Mouse (Mus musculus) lung, postnatal 0 days (tissue): Measurements from ENCODE around the gene Tmed6. TPM values are rescaled to one million over a fixed set of nuclear protein-coding genes. Genes with fewer than 3 reads are reported as not detected.
"Not testable (repeated sequence)": the region's sequence is repeated elsewhere in the genome, so short reads cannot be mapped to it uniquely, and the experiment has no call there.

Experiments
- ATAC-seq: fragments of 200-750 bp; cut with Nextera tagmentation; 2 replicates; pipeline ENCODE4 v1.8.0; 2017; ENCODE audit warnings: moderate library complexity
- DNase-seq: peaks from one replicate; pipeline ENCODE4 v3.0.0-alpha.2; 2016; ENCODE audit warnings: low spot score
- H3K27ac ChIP-seq: fragments of 300-500 bp; sonication (generic); 2 replicates; pipeline ENCODE4 v1.5.1; 2014; ENCODE audit warnings: antibody characterized with exemption, mild to moderate bottlenecking, low read length, mixed read lengths
- H3K27me3 ChIP-seq: fragments of 300-500 bp; sonication (generic); replicated peaks from 2 replicates; pipeline ENCODE4 v1.6.1; 2014; ENCODE audit warnings: low read length, mixed read lengths; ENCODE audit not compliant: insufficient read depth
- H3K36me3 ChIP-seq: fragments of 300-500 bp; sonication (generic); 2 replicates; pipeline ENCODE4 v1.6.1; 2014; ENCODE audit warnings: low read length, mixed read lengths; ENCODE audit not compliant: insufficient read depth
- H3K4me1 ChIP-seq: fragments of 300-500 bp; sonication (generic); 2 replicates; pipeline ENCODE4 v1.6.1; 2014; ENCODE audit warnings: antibody characterized with exemption, low read depth, low read length, mixed read lengths; ENCODE audit not compliant: insufficient read depth
- H3K4me2 ChIP-seq: fragments of 300-500 bp; sonication (generic); replicated peaks from 2 replicates; pipeline ENCODE4 v1.6.1; 2014; ENCODE audit warnings: low read depth, mild to moderate bottlenecking, low read length, moderate library complexity, mixed read lengths
- H3K4me3 ChIP-seq: fragments of 300-500 bp; sonication (generic); 2 replicates; pipeline ENCODE4 v1.5.1; 2014; ENCODE audit warnings: low read depth, low read length
- H3K9ac ChIP-seq: fragments of 300-500 bp; sonication (generic); replicated peaks from 2 replicates; pipeline ENCODE4 v1.6.1; 2014; ENCODE audit warnings: low read depth, mild to moderate bottlenecking
- H3K9me3 ChIP-seq: fragments of 300-500 bp; sonication (generic); 2 replicates; pipeline ENCODE4 v1.6.1; 2016; ENCODE audit warnings: low read length, mixed read lengths
- CTCF ChIP-seq: IDR thresholded peaks from 2 replicates; pipeline ENCODE4 v1.5.1; 2016; ENCODE audit warnings: antibody characterized with exemption, mild to moderate bottlenecking
- EP300 ChIP-seq: IDR thresholded peaks from 2 replicates; pipeline ENCODE4 v1.6.1; 2016; ENCODE audit warnings: antibody characterized with exemption, mild to moderate bottlenecking, control low read depth
- WGBS: fragments of 180-500 bp; shearing (Covaris S2); extraction: QIAGEN DNeasy Blood & Tissue Kit; methylation state at CpG from one replicate; pipeline ENCODE4 v1.1.7; 2014; 5-methylcytosine and 5-hydroxymethylcytosine counted together
- polyA plus RNA-seq: library from polyadenylated mRNA; unstranded; fragments of >200 nt; fragmentation: Nextera tagmentation; extraction: Ambion mirVana; gene quantifications from 2 replicates; pipeline ENCODE4 v1.2.1, GENCODE M21; 2015

Tmed6 gene
- polyA plus RNA-seq, 1 experiment from 2014 or later: 2.4 TPM

GRCm38 (mm10) chr8:107110629-107111330 lies 45.3 kb upstream of the Tmed6 start:
- Histone ChIP-seq H3K4me3 (no peak overlapping the region), H3K9me3 (no peaks in the 10 kb centered on the region), H3K4me1 (no peaks in the 10 kb centered on the region; the same call in 1 of the 2 replicates), H3K4me2 (no peak overlapping the region), H3K9ac (no peak overlapping the region), H3K27ac (no peak overlapping the region), H3K36me3 (no peaks in the 10 kb centered on the region), H3K27me3 (no peaks in the 10 kb centered on the region)
- TF ChIP-seq EP300 (no peak), CTCF (no peak)
- no peak for ATAC-seq
- WGBS: 69% methylated on average over 9 of the region's 9 CpGs
- no peak for DNase-seq

- H3K9me3 ChIP-seq: no peaks in the 10 kb centered on the region
- H3K4me2 ChIP-seq: no peak overlapping the region
- TF ChIP-seq EP300: no peak
- 0 out of 2 replicates have a peak, but pooled peaks have one; percentile 16 for TF ChIP-seq CTCF
- H3K9ac ChIP-seq: no peak overlapping the region
- no peak overlapping the region for H3K4me3 ChIP-seq
- ATAC-seq: no peak
- WGBS: 79% methylated on average over 5 of the region's 5 CpGs
- no peaks in the 10 kb centered on the region for H3K36me3 ChIP-seq
- no peak for DNase-seq
- H3K27me3 ChIP-seq: no peaks in the 10 kb centered on the region
- no peaks in the 10 kb centered on the region; the same call in 1 of the 2 replicates for H3K4me1 ChIP-seq
- no peak overlapping the region for H3K27ac ChIP-seq
Measured at GRCm38 (mm10) chr8:107109816-107110435, 44.5 kb upstream of the Tmed6 start.

GRCm38 (mm10) chr8:107108978-107109720 lies 43.7 kb upstream of the Tmed6 start:
- H3K4me1 ChIP-seq: no peaks in the 10 kb centered on the region
- H3K9ac ChIP-seq: no peak overlapping the region
- peak; percentile 77 for ATAC-seq
- WGBS: 40% methylated on average over 23 of the region's 23 CpGs
- H3K4me3 ChIP-seq: no peak overlapping the region
- H3K36me3 ChIP-seq: no peaks in the 10 kb centered on the region
- DNase-seq: peak; percentile 40
- TF ChIP-seq CTCF (peak; percentile 14; the same call in 1 of the 2 replicates), EP300 (no peak)
- no peaks in the 10 kb centered on the region for H3K27me3 ChIP-seq
- peak overlapping the region; percentile 36 for H3K4me2 ChIP-seq
- H3K27ac ChIP-seq: no peak overlapping the region
- H3K9me3 ChIP-seq: no peaks in the 10 kb centered on the region

DNA sequence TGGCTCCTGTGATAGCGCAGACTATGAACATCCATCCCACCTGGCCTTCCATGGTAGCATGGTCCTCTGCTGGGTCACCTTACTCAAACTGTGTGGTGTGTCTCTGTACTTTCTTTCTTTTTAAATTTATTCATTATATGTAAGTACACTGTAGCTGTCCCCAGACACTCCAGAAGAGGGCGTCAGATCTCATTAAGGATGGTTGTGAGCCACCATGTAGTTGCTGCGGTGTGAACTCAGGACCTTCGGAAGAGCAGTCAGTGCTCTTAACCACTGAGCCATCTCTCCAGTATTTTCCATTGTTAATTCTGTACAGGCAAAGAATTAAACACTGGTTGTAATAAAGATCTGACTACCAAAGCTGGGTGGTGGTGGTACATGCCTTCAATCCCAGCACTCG lies 42.6 kb upstream of the Tmed6 start:
- H3K9ac ChIP-seq, H3K4me1 ChIP-seq, H3K27me3 ChIP-seq, DNase-seq, H3K4me2 ChIP-seq, H3K36me3 ChIP-seq, H3K4me3 ChIP-seq, ATAC-seq, H3K9me3 ChIP-seq, H3K27ac ChIP-seq: not testable (repeated sequence)
- WGBS: 93% methylated on average over 5 of the region's 5 CpGs

DNA sequence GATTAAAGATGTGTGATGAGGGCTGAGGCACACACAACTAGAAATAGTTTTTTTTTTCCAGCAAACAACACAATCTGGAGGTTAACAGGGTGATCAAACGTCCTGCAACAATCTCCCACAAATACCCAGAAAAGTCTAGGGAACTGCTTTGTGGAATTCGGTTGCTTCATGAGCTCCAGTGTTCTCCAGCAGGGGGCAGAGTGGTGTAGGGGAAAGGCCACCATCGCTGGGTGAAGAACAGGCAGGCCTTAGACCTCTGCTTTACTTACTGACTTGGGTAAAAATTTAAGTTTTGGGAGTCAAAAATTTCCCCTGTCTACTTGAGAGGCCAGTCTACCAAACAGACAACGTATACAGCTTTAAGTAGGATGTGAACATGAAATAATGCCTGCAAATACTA lies 39.1 kb upstream of the Tmed6 start:
- TF ChIP-seq EP300: no peak
- TF ChIP-seq CTCF: peak; percentile 92
- Histone ChIP-seq H3K4me1 (no peaks in the 10 kb centered on the region), H3K4me3 (no peak overlapping the region), H3K36me3 (no peaks in the 10 kb centered on the region), H3K27ac (no peak overlapping the region), H3K27me3 (no peaks in the 10 kb centered on the region), H3K9me3 (no peaks in the 10 kb centered on the region), H3K4me2 (no peak overlapping the region), H3K9ac (no peak overlapping the region)
- 10% methylated on average over 4 of the region's 4 CpGs for WGBS
- ATAC-seq: peak; percentile 67
- peak; percentile 83 for DNase-seq

DNA sequence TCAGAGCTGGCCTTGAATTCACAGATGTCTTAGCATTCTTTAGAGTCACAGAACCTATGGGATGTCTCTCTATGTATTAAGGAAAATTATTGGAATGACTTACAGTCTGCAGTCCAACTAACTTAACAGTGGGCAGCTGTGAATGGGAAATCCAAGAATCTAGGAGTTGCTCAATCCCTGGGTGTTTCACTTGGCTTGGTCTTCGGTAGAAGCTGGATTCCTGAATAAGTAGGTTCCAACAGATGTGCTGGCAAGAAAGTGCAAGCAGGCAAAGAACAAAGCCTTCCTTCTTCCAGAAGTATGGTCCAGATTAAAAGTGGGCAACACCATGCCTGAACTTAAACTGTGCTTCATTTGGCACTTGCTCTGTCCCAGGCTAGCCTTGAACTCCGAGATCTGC lies 35.2 kb upstream of the Tmed6 start:
- H3K27ac ChIP-seq: no peak overlapping the region
- no peak overlapping the region for H3K4me2 ChIP-seq
- no peaks in the 10 kb centered on the region for H3K9me3 ChIP-seq
- H3K9ac ChIP-seq: no peak overlapping the region
- WGBS: 69% methylated on average over 2 of the region's 2 CpGs
- H3K27me3 ChIP-seq: no peaks in the 10 kb centered on the region
- H3K4me3 ChIP-seq: no peak overlapping the region
- H3K4me1 ChIP-seq: peaks cover 4% of the 10 kb centered on the region; the same call in 1 of the 2 replicates
- TF ChIP-seq CTCF (no peak), EP300 (no peak)
- ATAC-seq (no peak), DNase-seq (peak; percentile 56)
- no peaks in the 10 kb centered on the region for H3K36me3 ChIP-seq
